Mouse (Mus musculus): ENCODE measurements around the gene Snap23.
A peak's percentile ranks its signal among the peaks of the same experiment; 100 is the strongest.

The Snap23 gene

DNA sequence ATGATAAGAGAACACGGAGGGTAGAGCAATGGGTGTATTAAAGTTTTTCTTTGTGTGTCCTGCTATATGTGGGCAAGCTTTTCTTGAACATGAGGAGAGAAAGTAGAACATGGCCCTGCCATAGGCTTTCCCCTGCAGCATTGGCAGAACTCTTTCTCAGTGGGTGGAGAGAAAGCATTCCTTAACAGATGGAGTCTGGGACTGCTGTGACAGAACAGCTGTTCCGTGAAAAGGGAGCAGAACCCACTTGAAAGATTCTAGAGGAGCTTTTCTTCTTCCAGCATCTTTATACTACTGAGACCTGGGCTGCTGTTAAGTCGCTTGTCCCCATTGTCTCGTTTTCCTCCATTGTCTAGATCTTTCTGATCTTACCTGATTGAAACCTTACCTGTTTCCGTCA is 22.3 kb downstream of the Snap23 start:
- no peak for DNase-seq (ENCODE audit: low spot score)

DNA sequence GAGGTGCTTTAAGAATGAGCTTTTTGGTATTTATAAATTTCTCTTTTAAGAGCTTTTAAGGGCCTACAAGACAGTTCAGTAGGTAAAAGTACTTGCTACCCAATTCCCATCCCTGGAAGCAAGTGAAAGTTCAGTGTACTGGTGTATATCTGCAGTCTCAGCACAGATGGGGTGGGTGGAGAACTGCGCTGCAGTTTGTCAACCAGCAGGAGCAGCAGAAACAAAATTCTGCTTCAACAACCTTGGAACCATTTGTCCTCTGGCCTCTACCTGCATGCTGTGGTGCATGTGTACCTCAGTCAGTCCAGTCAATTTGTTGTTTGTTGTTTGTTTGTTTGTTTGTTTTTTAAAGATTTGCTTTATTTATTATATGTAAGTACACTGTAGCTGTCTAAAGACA is 24.8 kb downstream of the Snap23 start:
- no peak for DNase-seq (ENCODE audit: low spot score)

DNA sequence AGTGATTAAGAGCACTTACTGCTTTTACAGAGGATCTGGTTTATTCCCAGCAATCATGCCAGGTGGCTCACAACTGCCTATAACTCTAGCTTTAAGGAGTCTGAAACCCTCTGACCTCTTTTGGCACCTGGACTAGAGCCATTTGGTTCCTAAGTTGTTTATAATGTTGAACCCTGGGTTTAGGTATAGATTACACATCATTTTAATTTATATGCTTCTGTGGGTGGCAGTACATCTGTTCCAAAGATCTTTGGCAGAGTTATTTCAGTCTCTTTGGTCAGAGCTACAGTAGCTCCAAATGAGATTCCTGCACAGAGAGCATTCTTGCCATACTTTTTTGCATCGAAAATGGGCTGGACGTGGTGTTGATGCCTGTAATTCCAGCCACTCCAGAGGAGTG is 30.3 kb downstream of the Snap23 start:
- no peak for DNase-seq (ENCODE audit: low spot score)

DNA sequence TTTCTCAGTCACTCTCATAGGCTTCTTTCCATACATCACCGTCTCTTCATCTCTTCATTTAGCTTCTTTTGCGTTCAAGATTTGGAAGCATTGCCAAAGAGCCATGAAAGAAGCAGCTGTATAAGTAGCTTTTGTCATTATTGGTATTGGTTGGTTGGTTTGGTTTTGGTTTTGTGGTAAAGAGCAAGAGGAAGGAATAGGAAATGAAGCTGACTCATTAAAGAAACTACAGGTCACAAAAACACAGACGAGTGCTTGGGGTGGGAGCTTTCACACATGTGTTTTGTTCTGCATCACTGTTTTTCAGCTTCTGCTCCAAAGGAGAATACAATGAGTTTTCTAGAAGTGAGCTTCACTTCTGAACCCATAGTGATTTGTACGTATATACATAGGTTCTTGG is 32.0 kb downstream of the Snap23 start:
- no peak for DNase-seq (ENCODE audit: low spot score)

DNA sequence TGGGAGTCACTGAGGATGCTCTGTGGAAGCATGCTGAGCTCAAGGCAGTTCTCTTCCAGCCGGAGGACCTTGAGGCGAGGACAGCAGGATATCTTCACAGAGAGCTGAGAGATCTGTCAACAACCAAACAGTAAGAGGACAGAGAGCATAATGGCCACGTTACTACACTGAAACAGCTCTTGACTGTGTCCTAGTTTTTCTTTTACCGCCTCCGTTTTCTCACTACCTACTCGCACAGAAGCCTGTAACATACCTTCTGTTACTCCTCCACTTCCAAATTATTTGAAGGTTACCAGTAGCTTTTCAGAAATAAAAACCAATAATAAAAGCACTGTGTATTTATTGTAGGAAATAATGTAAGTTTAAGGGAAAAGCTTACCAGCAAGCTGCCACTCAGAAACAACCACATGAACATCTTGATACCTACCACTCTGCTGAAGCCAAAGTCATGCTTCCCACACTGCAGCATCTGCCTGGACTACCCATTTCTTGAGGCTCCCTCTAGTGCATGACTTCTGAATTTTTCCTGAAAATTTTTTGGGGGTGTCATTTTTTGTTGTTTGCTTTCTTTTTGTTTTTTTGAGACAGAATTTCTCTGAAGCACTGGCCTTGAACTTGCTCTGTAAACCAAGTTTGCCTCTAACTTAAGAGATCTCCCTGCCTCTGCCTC is 38.7 kb downstream of the Snap23 start:
- DNase-seq (ENCODE audit: low spot score), result no peak

DNA sequence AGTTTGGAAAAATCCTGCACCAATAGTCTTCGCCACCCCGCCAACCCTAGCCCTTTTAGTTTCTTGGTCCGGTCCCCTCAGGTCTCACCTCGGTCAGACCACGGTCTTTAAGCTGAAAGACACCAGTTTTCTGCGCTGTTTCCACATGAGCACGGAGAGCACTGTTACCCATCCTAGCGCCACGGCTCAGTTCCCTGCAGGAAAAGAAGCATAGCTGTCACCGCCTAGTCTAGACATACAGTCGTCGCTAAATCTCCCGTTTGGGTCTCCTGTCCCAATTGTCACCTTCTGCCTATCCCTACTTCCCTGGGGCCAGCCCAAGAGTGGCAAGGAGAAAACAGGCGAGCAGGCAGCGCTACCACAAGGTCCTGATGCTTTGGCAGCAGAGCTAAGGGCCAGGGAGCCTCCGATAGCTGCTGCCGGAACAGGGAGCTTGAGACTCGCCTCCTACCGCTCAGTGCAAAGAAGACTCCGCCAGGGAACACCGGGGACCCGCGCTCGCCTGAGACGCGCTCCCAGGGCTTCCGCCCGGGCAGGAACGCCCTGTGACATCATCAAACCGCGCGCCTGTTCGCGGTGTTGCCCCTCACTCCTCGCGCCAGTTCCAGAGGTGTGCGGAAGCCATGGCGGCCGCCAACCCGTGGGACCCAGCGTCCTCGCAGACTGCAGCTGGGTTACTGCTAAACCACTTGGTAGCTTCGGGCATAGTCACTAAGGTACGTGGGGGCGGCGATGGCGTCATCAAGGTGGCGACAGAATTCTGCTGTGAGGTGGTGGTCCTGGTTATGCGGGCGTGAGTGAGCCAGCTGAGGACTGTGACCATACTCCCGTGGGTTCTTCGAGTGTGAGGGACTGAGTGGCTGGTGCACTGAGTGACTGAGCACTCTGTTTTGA is 41.6 kb downstream of the Snap23 start, which contains the start of the genes Haus2 and Lrrc57:
TSS of gene Haus2 (plus strand) at position 554 of the 894 bp plus-strand sequence.
TSS of gene Lrrc57 (minus strand) at position 691 of the 894 bp plus-strand sequence.
- DNase-seq (ENCODE audit: low spot score), result peak; percentile 93

DNA sequence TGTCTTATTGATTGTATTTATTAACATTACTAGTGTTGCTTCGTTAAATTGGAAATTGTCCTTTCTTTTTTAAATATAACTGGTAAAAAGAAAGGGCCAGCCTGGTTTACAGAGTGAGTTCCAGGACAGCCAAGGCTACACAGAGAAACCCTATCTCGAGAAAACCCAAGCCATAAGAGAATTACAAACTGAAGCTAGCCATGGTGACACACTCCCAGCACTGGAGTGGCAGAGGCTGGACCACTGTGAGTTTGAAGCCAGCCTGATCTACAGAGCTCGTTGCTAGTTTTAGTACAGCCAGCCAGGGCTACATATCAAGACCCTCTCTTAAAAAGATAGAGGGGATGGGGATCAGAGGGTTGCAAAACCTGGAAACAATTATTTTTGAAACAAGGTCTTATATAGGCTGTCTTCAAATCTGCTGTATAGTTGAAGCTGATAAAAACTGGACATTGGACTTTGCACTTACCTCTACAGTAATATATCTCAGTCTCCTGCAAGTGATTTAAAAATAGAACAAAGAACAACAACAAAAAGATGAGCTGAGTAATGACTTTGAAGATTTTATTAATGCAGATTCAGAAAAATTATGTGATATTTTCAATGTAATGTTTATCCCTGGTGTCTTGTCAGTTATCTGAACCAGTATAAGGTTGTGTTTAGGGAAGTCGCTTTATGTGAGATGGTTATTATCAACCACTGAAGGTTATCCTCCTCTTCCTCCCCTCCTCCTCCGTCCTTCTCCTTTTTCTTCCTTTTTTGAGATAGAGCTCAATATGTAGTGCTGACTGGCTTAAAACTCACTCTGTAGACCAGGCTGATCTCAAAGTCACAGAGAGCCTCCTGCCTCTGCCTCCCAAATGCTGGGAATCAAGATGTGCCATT is 49.0 kb downstream of the Snap23 start:
- no peak for DNase-seq (ENCODE audit: low spot score)

DNA sequence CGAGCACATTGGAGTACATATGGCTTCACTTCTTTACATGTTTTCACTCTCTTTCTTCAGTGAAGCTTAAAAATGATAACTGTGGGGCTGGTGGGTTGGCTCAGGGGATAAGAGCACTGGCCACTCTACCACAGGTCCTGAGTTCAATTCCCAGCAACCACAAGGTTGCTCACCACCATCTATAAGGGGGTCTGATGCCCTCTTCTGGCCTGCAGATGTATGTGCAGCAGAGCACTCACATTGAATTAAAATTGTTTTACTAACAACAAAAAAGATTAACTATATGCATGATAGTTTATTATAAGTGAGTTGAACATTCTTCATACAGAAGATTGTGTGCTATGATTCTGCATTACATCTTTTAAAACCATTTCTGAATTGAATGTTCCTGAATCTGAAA is 52.1 kb downstream of the Snap23 start:
- no peak for DNase-seq (ENCODE audit: low spot score)

DNA sequence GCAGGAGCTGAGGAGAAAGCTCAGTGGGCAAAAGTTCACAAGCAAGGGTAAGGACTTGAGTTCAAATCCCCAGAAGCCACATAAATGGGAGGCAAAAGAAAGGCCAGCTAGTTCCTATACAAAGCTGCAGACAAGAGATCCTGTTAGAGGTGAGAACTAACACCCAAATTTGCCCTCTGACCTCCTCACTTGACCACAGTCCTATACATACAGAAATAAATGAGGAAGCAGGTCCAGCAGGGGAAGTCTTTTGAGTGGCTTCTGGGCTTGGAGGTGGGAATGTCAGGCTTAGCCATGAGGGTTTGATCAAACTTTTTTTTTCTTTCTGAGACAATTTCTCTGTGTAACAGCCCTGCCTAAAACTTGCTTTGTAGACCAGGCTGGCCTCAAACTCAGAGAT is 55.4 kb downstream of the Snap23 start:
- no peak for DNase-seq (ENCODE audit: low spot score)

DNA sequence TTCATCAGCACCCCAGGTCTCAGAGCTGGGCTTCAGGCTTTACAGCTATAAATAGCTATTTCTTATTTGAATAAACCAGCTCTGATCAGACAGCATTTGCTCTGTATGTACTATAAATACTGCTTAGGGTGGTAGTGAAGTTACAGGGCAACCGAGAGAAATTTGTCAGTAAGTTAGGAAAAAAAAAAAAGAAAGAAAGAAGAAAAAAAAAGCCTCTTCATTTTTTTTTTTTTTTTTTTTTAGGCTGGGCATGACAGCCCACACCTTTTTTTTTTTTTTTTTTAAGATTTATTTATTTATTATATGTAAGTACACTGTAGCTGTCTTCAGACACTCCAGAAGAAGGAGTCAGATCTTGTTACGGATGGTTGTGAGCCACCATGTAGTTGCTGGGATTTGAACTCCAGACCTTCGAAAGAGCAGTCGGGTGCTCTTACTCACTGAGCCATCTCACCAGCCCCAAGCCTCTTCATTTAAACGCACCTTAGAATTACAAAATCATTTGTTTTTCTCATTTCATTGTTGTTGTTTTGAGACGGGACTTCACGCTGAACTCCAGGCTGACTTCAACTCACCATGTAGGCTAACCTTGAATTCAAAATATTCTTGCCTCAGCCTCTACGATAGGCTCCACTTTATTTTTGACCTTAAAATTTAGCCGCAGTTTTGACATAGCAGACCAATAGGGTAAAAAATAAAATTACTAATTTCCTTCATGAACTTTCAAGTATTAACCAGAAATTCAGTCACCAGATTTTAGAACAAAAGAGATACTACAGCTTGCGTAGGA is 60.8 kb downstream of the Snap23 start:
- DNase-seq (ENCODE audit: low spot score), result peak; percentile 3

DNA sequence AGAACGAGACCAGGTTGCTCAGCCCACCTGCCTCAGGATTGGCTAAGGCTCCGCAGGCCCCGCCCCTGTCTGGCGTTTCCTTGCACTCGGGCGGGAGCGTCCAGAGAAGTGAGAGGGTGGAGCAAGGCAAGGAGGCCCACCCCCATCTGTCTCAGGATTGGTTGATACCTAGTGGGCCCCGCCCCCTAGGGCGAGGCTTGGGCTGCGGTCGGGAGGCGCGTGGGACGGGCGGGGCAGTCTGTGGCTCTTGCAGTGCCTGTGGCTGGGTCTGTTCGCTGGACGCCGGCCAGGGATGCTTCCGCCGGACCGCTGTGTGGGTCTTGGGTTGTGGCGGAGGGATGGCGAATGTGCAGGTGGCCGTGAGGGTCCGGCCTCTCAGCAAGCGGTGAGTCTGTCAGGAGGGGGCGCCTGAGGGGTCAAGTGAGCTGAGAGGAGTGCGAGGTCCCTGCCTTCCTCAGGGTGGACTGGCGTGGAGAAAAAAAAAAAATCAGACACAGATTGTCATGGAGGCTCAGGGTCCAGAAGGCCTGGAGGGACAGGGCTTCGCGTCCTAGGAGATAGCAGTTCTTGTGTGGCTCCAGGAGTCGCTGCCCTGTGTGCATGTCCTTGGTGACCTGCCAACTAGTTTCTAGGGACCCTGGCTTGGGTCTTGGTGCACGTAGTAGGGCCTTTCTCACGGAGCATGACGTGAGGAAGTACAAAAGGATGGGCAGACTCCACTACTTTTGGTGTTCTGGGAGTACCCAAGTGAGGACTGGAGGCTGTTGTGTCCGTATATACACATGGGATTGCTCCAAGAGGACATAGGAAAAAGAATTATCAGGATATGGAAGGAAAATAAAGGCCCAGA is 61.6 kb downstream of the Snap23 start, which contains the start of gene Stard9:
TSS of gene Stard9 (plus strand) at position 236 of the 850 bp plus-strand sequence.
- DNase-seq (ENCODE audit: low spot score), result peak; percentile 100

DNA sequence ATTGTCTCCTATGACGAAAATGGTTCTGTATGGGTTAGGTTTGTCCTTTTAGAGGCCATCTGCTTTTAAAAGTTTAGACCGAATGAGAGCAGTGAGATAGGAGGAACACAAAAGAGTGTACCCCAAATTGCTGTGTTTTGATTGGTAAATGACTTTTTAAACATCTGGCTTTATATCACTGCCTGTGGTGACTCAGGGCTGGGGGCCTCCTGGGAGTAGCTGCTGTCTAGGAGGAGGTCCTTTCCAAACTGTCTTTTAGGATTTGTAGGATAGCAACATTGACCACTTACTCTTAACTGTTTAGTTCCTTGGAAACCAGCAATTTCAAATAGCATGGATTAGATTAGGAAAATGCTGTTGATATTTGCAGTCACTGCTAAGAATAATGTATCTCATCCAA is 62.8 kb downstream of the Snap23 start:
- no peak for DNase-seq (ENCODE audit: low spot score)

DNA sequence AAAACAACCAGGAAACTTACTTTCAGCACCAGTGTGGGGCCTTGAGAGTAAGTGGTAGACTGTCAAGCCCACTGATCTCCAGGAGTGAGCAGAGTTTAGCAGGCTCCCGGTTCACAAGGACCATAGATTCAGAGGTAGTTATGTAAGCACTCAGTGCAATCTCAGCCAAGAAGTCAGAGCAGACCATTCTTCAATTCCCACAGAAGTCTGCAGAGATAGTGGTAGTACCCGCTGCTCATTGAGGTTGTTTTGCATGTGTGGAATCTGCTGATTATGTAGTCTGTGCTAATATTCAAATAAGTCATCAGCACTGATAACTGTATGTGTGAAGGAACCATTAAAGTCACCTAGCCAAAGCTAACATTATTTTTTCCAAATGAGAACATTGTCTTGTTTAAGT is 63.2 kb downstream of the Snap23 start:
- DNase-seq (ENCODE audit: low spot score), result no peak

DNA sequence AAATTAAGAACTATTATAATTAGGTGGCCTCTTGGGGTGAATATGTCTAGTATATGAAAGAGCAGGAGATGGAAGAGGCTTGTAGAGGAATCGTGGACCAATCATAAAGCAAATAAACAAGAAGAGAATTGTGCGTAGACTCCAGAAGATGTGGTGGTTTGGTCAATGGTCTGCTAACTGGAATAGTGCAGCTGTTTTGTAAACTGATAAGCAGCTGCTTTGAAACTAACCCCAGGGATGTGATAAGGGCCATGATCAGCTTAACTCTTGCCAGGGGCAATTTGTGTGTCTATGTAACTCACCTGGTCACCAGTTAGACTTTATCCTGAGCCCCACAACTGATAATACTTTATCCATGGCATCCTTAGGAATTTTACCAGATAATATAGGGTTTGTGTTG is 64.0 kb downstream of the Snap23 start:
- DNase-seq (ENCODE audit: low spot score), result no peak

DNA sequence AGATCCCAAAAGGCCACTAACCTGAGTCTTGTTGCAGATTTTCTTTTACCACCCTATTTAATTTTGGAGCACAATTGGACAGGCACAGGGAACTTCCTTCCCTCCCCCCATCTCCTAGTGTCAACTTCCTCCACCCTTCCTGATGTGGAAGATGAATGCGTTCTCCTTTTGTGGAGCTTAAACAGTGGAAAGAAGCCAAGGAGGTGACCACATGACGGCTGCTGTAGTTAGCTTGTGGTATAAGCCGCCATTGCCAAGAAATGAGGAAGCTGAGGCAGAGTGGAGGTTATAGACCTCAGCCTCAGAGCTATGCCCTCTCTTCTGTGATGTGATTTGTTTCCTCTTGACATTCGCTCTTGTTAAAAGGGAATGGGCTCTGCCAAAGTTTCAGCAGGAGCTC is 64.5 kb downstream of the Snap23 start:
- DNase-seq (ENCODE audit: low spot score), result no peak

DNA sequence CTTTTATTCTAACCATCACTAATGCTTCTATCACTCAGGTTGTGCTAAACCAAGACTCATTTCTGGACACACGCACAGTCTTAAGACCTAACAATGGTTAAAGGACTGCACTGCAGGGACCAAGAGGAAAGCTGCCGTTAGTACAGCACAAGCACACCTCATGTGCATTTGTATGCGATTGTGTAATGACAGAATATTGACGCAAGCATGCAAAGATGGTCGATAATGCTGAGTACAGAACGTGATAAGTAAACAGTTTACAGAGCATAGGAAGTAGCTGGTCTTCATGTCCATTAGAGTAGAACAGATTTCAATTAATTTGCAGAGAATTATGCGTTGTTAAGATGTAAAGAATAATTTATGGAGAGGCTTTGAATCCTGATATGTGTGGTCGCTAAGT is 73.4 kb downstream of the Snap23 start:
- no peak for DNase-seq (ENCODE audit: low spot score)

DNA sequence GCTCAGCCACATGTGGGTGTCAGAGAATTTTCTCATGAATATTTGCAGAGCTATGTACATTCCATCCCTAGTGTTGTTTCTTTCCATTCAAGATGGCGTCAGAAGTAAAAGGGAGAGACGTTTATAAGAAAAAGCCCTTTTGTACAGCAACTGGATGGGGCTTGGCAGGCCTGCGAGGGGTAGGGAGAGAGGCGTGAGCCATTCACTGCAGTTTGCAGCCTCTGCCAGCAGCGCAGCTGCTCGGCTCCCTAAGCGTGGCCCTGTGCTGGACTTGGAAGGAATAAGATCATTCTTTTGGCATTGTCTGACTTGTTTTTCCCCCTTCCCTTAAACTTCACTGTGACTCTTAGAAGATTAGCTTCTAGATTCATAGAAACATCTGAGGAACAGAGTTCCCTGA is 76.4 kb downstream of the Snap23 start:
- DNase-seq (ENCODE audit: low spot score), result no peak

DNA sequence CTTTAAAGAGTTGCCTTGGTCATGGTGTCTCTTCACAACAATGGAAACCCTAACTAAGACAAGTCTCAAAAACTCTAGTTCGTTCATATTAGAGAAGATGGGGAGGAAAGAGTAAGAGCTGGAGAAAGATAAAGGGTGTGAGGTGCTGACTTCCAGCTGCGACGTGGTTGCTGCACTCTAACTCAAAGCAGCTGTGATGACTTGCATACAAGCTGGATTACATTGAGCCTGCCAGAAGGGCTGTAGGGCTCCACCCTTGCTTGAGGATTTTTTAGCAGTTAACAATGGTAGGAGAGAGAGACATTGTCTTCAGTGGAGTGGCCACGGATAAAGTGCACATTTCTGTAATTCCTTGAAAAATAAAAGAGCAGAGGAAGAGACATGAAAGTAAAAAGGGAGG is 79.3 kb downstream of the Snap23 start:
- no peak for DNase-seq (ENCODE audit: low spot score)
